Mouse (Mus musculus) liver, postnatal 0 days (tissue): ENCODE results near the gene Selenoo. TPM values are rescaled to one million over a fixed set of nuclear protein-coding genes. Genes with fewer than 3 reads are reported as not detected.

Experiments
- ATAC-seq: fragments of 200-750 bp; cut with Nextera tagmentation; 2 replicates; pipeline ENCODE4 v1.8.0; 2017; ENCODE audit warnings: mild to moderate bottlenecking, moderate library complexity
- DNase-seq: peaks from one replicate; pipeline ENCODE4 v3.0.0-alpha.2; 2016
- H3K27ac ChIP-seq: fragments of 300-500 bp; sonication (generic); 2 replicates; pipeline ENCODE4 v1.5.1; 2014; ENCODE audit warnings: antibody characterized with exemption, moderate library complexity, mild to moderate bottlenecking, low read depth
- H3K27me3 ChIP-seq: fragments of 300-500 bp; sonication (generic); 2 replicates; pipeline ENCODE4 v1.6.1; 2014; ENCODE audit warnings: low read length, control low read depth, mixed read lengths; ENCODE audit not compliant: insufficient read depth
- H3K36me3 ChIP-seq: fragments of 300-500 bp; sonication (generic); replicated peaks from 2 replicates; pipeline ENCODE4 v1.6.1; 2014; ENCODE audit warnings: mild to moderate bottlenecking, control low read depth, low read length, moderate library complexity, mixed read lengths; ENCODE audit not compliant: insufficient read depth
- H3K4me1 ChIP-seq: fragments of 300-500 bp; sonication (generic); 2 replicates; pipeline ENCODE4 v1.6.1; 2014; ENCODE audit warnings: antibody characterized with exemption, mild to moderate bottlenecking, control low read depth; ENCODE audit not compliant: insufficient read depth
- H3K4me2 ChIP-seq: fragments of 300-500 bp; sonication (generic); 2 replicates; pipeline ENCODE4 v1.6.1; 2014; ENCODE audit warnings: low read depth, mild to moderate bottlenecking, low read length, moderate library complexity, mixed read lengths
- H3K4me3 ChIP-seq: fragments of 300-500 bp; sonication (generic); 2 replicates; pipeline ENCODE4 v1.5.1; 2014; ENCODE audit warnings: low read depth, low read length
- H3K9ac ChIP-seq: fragments of 300-500 bp; sonication (generic); replicated peaks from 2 replicates; pipeline ENCODE4 v1.6.1; 2014; ENCODE audit warnings: mild to moderate bottlenecking, moderate library complexity
- H3K9me3 ChIP-seq: fragments of 300-500 bp; sonication (generic); 2 replicates; pipeline ENCODE4 v1.6.1; 2016; ENCODE audit warnings: mild to moderate bottlenecking, control low read depth, low read length, mixed read lengths
- CTCF ChIP-seq: sonication (generic); IDR thresholded peaks from 2 replicates; pipeline ENCODE4 v1.5.1; 2016; ENCODE audit warnings: antibody characterized with exemption, low read depth
- EP300 ChIP-seq: IDR thresholded peaks from 2 replicates; pipeline ENCODE4 v1.6.1; 2016; ENCODE audit warnings: antibody characterized with exemption, low read depth, mild to moderate bottlenecking
- WGBS: fragments of 180-500 bp; shearing (Covaris S2); extraction: QIAGEN DNeasy Blood & Tissue Kit; methylation state at CpG from one replicate; pipeline ENCODE4 v1.1.7; 2014; ENCODE audit not compliant: insufficient replicate concordance; 5-methylcytosine and 5-hydroxymethylcytosine counted together
- polyA plus RNA-seq: library from polyadenylated mRNA; unstranded; fragments of >200 nt; fragmentation: Nextera tagmentation; extraction: Ambion mirVana; gene quantifications from 2 replicates; pipeline ENCODE4 v1.2.1, GENCODE M21; 2015

Gene Selenoo
- polyA plus RNA-seq, 1 experiment from 2014 or later, result 14.3 TPM

- DNase-seq, result no peak
- H3K9me3 ChIP-seq, result no peaks in the 10 kb centered on the region
- no peak for ATAC-seq
- peaks cover 64% of the 10 kb centered on the region for H3K27me3 ChIP-seq
- no peak overlapping the region for H3K4me3 ChIP-seq
- no peak for TF ChIP-seq EP300
- TF ChIP-seq CTCF, result no peak
- H3K27ac ChIP-seq, result no peak overlapping the region
- no peaks in the 10 kb centered on the region for H3K36me3 ChIP-seq
- no peak overlapping the region for H3K4me2 ChIP-seq
- 81% methylated on average over 7 of the region's 7 CpGs for WGBS
- no peak overlapping the region for H3K9ac ChIP-seq
- H3K4me1 ChIP-seq, result peaks cover 12% of the 10 kb centered on the region
These were observed 49.1 kb downstream of the Selenoo start for GRCm38 (mm10) chr15:89138046-89138405.

GRCm38 (mm10) chr15:89138531-89138930, 49.6 kb downstream of the Selenoo start:
- no peak overlapping the region for H3K4me2 ChIP-seq
- peaks cover 67% of the 10 kb centered on the region for H3K27me3 ChIP-seq
- peaks cover 12% of the 10 kb centered on the region for H3K4me1 ChIP-seq
- no peaks in the 10 kb centered on the region for H3K9me3 ChIP-seq
- no peak overlapping the region for H3K27ac ChIP-seq
- no peak for DNase-seq
- TF ChIP-seq CTCF, result no peak
- no peak for TF ChIP-seq EP300
- WGBS, result 75% methylated on average over 6 of the region's 6 CpGs
- no peak overlapping the region for H3K9ac ChIP-seq
- no peak for ATAC-seq
- H3K4me3 ChIP-seq, result no peak overlapping the region
- H3K36me3 ChIP-seq, result no peaks in the 10 kb centered on the region

GRCm38 (mm10) chr15:89140048-89140658, 51.3 kb downstream of the Selenoo start:
- Histone ChIP-seq H3K27ac (no peak overlapping the region), H3K9me3 (no peaks in the 10 kb centered on the region), H3K27me3 (peaks cover 75% of the 10 kb centered on the region), H3K4me3 (peak overlapping the region; percentile 47), H3K4me2 (peak overlapping the region; percentile 67), H3K9ac (peak overlapping the region; percentile 30; the same call in 1 of the 2 replicates), H3K4me1 (peaks cover 12% of the 10 kb centered on the region), H3K36me3 (no peaks in the 10 kb centered on the region)
- ATAC-seq (peak; percentile 23; the same call in 1 of the 2 replicates), DNase-seq (no peak)
- TF ChIP-seq CTCF (no peak), EP300 (no peak)
- WGBS, result under 1% methylated on average over 50 of the region's 53 CpGs

DNA sequence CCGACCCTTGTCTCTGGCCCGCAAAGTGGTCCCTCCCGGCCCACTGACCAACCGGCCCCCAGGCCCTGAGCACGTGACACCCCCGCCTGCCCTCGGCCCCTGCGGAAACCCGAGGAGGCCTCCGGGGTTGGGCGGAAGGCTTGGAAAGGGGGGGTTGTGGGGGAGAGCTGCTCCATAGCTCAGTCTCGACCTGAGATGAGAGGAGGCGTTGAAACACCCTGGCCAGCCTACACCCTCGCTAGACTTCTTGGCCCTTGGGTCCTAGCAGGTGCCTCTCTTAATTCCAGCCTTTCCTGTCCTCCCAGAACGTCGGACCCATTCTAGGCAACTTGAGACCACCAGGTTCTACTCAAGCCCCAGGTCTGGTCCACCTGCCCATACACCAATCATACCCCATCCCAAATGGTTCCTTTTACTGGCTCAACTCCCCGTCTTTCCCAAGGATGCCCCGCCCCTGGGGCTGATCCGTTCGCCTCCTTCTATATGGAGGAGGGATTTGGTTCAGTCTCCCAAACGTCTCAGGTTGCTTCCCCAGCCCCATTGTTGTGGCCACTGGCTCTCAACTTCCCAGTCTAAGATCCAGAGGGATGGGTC, 51.9 kb downstream of the Selenoo start, which contains the start of gene Mapk12:
TSS of gene Mapk12 (minus strand) at position 45 of the 594 bp plus-strand sequence.
- ATAC-seq, result peak; percentile 12; the same call in 1 of the 2 replicates
- WGBS, result 2% methylated on average over 21 of the region's 21 CpGs
- no peak within 1 kb of the TSS for H3K27ac ChIP-seq

GRCm38 (mm10) chr15:89141443-89141842, 52.6 kb downstream of the Selenoo start:
- no peak overlapping the region for H3K4me3 ChIP-seq
- no peaks in the 10 kb centered on the region for H3K36me3 ChIP-seq
- ATAC-seq, result no peak
- TF ChIP-seq EP300 (no peak), CTCF (no peak)
- peaks cover 12% of the 10 kb centered on the region for H3K4me1 ChIP-seq
- DNase-seq, result no peak
- no peak overlapping the region for H3K9ac ChIP-seq
- WGBS, result 23% methylated on average over 5 of the region's 5 CpGs
- no peak overlapping the region for H3K27ac ChIP-seq
- no peak overlapping the region for H3K4me2 ChIP-seq
- no peaks in the 10 kb centered on the region for H3K9me3 ChIP-seq
- peaks cover 83% of the 10 kb centered on the region for H3K27me3 ChIP-seq

More for the DNA sequence above, 51.9 kb downstream of the Selenoo start, which contains the start of gene Mapk12:
- peak within 1 kb of the TSS; percentile 67 for H3K4me2 ChIP-seq
- H3K36me3 ChIP-seq, result no peaks in the 10 kb centered on the region
- H3K9me3 ChIP-seq, result no peaks in the 10 kb centered on the region
- TF ChIP-seq EP300 (no peak), CTCF (no peak)
- H3K4me3 ChIP-seq, result peak within 1 kb of the TSS; percentile 47
- no peak for DNase-seq
- peaks cover 79% of the 10 kb centered on the region for H3K27me3 ChIP-seq
- peaks cover 12% of the 10 kb centered on the region for H3K4me1 ChIP-seq
- peak within 1 kb of the TSS; percentile 30; the same call in 1 of the 2 replicates for H3K9ac ChIP-seq

DNA sequence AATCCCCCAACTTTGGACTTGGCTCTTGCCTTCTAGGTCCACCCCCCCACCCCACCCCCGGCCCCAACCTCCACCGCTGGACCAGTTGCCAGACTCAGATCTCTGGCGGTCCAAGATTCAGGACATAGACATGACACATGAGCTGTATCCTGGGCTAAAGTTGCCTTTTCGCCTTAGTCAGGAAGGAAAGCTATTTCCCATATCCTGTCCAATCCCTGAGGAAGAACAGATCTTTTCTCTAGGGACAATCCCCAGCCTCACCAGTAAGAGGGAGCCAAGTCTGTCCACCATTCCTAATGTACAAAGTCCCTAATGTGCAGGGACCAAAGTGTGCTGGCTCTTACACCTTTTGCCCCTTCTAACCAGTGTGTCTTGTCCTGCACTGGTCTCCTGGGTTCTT, 53.0 kb downstream of the Selenoo start:
- Histone ChIP-seq H3K9ac (no peak overlapping the region), H3K4me3 (no peak overlapping the region), H3K27me3 (peaks cover 86% of the 10 kb centered on the region), H3K4me1 (peaks cover 14% of the 10 kb centered on the region), H3K4me2 (no peak overlapping the region), H3K27ac (no peak overlapping the region), H3K36me3 (no peaks in the 10 kb centered on the region), H3K9me3 (no peaks in the 10 kb centered on the region)
- no peak for ATAC-seq
- TF ChIP-seq CTCF (no peak), EP300 (no peak)
- no peak for DNase-seq
- WGBS, result 37% methylated on average over 4 of the region's 4 CpGs
